Mouse (Mus musculus) spleen, postnatal 14 days (tissue): ENCODE measurements around the gene Pard3.

Experiments used
- DNase-seq, 2 experiments: peaks; one replicate each; pipeline ENCODE4 v3.0.0; 2021 to 2022; ENCODE audit warnings: low spot score in 2 of 2

The Pard3 gene

DNA sequence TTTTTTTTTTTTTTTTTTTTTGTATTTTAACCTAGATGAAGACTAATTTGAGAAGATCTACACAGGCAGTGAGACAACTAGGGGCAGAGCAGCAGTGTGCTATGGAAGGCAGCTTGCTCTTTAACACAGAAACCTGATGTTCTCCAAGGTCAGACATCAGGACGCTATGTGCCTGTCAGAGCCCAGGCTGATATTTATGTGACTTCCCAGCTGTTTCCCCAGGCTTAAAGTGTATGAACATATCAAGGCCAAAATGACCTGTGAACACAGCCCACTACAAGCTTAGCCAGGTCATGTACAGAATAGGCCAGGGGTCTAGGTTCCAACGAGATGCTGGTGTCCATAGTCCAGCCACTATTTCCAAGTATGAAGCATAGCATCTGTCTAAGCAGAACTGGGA lies 482.5 kb downstream of the Pard3 start:
- DNase-seq: no peak

- DNase-seq: no peak
These were observed 487.2 kb downstream of the Pard3 start for GRCm38 (mm10) chr8:127550928-127551327.

DNA sequence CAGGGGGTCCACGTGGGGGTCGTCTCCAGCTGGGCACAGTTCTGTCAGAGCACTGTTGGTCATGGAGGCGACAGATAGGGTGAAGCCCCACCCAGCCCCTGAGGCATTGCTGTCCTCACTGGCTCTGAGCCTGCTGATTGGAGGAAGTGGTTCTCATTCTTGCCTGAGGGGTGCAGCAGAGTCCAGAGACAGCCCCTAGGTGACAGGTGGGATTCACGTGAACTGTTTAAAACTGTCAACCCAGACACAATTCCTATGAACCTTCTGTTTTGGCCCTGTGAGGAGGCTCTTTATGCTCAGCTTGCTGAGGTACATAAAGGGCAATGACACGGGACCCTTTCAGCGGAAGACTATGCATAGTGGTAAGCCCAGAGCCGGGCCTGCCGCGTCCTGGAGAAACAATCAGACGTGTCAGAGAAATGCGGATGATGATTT lies 488.5 kb downstream of the Pard3 start:
- DNase-seq: no peak

DNA sequence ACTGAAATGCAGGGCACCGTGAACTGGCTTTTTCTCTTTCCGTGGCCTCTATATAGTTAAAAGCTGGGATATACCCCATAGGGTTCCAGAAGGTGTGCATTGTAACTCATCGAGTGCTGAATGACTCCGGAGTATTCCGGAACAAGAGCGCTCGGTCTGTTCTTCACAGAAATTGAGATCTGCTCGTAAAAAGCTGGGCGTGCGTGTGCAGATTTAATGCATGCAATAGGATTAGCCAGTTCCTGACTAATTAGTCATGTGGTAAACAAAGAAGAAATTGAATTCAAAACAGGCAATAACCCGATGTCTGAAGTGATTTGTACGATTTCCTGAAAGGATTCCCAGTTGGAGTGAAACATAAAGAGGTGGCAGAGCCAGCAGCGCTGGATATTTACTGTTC lies 489.1 kb downstream of the Pard3 start:
- DNase-seq: no peak

- DNase-seq: no peak
These were observed 489.9 kb downstream of the Pard3 start for GRCm38 (mm10) chr8:127553582-127553981.

DNA sequence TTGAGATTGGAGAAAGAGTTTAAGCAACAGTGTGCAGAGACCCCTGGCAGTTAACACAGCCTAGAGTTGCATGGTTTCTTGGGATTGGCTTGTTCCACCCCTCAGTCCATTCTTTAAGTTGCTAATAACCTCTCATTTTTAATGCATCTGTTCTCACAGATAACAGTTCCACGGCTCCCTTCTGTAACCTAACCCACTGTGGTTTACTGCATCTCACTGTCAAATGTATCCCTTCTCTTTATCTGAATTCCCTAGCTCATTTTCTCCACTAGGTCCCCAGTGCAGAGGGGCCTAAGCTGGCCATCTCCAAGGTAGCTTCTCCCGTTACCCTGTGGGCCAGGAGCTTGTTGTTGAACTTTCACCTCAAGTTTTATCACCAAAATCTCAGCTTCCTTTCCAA lies 492.1 kb downstream of the Pard3 start:
- DNase-seq: no peak

GRCm38 (mm10) chr8:127556964-127557363 lies 493.3 kb downstream of the Pard3 start:
- no peak for DNase-seq

DNA sequence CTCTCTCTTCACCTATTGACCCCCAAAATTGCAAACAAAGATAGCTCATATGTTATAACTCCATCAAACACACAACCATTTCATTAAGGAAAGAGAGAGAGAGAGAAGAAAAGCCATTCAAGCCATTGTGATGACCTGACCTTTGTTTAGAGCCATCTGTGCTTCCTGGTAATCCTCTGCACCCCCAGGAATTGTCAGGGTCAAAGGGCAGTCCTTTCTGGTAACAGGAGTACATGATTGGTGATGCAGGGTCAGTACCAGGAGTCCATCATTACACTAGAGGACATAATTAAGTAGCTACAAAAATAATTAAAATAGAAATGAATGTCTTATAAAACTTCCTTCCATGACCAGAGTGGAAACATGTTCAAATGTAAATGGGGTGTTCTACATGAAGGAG lies 493.9 kb downstream of the Pard3 start:
- no peak for DNase-seq

- DNase-seq: no peak
These were observed 499.9 kb downstream of the Pard3 start for GRCm38 (mm10) chr8:127563634-127564033.

DNA sequence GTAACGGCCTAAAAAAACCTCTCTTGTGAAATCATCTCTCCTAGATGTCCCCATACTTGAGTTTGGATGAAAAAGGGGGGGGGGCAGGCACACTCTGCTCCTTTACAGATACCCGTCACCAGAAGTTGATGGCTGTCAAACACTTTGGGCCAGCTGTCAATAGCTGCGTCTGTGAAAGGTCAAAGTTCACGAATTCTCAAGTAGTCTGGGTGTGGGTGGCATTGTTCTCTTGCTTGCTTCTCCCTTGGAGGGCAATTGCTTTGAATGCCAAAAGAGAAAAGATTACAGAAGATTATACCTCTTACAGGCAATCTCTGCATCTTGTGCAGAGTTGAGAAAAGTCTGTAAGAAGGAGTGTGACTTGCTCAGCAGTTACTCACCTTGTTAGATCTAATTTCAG lies 500.7 kb downstream of the Pard3 start:
- DNase-seq: no peak

- DNase-seq: no peak
These were observed 505.5 kb downstream of the Pard3 start for GRCm38 (mm10) chr8:127569212-127569611.

DNA sequence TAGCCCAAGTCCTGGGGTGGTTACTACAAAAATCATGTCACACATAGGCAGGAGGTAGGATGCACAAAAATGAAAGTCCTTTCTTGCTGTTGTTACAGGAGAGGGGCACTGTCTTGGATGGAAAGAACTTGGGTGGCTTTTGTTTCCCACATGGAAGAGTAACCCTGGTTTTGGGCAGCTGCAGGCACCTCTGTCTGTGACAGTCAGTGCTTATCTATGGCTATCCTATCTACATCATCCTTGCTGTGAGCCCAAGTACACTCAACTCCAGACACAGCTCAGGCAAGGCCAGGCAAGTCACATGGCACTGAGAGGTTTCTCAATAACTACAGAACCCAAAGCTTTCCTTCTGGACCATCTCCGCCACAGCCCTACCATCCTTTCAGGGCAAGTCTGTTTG lies 506.8 kb downstream of the Pard3 start:
- no peak for DNase-seq

DNA sequence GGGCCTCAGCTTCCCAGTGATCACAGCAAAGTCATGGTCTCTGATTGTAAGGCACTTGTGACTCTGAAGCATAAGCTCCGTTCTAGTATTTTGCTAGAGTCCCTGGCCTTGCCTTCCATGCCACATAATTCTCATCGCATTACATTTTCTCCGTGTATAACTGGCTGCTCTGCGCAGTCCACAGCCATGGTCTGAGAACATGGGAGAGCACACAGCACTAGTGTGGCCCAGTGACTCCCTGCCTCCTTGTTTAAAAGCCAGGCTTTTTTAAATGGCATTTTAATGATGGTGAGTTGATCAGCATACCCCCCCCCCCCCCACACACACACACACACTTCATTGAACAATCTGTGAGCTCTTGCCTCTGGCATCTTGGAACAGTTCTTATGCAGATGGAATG lies 508.8 kb downstream of the Pard3 start:
- no peak for DNase-seq

DNA sequence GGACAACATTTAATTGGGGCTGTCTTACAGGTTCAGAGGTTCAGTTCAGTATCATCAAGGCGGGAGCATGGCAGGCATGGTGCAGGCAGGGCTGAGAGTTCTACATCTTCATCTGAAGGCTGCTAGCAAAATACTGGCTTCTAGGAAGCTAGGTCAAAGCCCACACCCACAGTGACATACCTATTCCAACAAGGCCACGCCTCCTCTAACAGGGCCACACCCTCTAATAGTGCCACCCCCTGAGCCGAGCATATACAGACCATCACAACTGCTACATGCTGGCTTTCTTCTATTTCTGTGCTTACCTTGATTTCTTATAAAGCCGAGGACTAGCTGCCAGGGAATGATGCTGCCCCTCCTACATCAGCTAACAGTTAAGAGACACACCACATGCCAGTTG lies 513.0 kb downstream of the Pard3 start:
- no peak for DNase-seq

DNA sequence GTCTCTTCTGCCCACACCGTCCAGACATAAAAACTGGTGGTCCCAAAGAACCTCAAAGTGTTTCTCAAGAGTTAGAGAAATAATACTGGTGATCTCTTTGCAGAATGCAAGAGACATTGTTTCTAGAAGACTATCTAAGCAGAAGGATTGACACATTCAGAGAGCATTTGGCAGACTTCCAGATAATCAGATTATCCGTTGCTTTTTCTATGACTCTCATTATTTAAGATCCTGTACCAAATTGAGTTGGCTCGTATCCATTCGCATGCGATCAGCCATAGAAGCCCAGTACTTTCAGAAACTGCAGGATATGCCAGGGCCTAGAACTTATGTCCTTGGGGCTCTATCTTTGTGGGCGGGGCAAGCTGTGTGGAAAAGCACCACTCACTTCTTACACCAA lies 514.0 kb downstream of the Pard3 start:
- no peak for DNase-seq

- no peak for DNase-seq
These were observed 515.7 kb downstream of the Pard3 start for GRCm38 (mm10) chr8:127579436-127579835.

DNA sequence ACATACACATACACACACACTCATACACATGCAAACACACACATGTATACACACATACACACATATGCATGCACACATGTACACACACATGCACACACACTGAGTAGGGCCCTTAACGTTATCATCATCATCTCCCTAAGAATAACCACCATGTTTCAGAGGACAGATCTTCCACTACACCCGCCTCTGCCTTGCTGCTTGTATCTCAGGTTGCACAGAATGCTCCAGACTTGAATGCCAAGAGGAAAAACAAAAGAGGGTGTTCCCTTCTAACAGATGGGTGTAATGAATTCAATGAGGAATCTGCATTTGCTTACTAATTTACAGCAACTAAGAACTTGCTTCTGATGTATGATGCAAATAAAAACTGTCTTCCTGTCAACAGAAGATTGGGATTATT lies 519.7 kb downstream of the Pard3 start:
- no peak for DNase-seq

- DNase-seq: no peak
These were observed 521.9 kb downstream of the Pard3 start for GRCm38 (mm10) chr8:127585618-127586017.

GRCm38 (mm10) chr8:127586681-127587080 lies 523.0 kb downstream of the Pard3 start:
- DNase-seq: no peak

DNA sequence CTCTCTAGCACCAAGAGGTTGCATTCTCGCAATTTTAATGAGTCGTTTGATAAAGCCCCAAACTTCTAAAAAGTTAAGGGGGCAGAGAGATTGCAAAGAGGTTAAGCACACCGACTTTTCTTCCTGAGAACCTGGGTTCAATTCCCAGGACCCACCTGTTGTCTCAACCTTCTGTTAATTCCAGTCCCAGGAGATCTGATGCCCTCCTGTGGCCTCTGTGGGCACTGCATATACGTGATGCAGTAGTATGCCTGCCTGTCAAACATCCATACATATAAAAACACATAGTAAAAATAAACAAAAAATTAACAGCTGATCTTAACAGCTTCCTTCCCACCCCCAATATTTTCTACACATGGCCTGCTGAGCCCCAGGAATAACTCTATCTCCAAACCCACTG lies 524.6 kb downstream of the Pard3 start:
- DNase-seq: peak in 1 of 2 experiments; percentile 10

GRCm38 (mm10) chr8:127589291-127589690 lies 525.6 kb downstream of the Pard3 start:
- DNase-seq: peak in 1 of 2 experiments; percentile 41

GRCm38 (mm10) chr8:127590674-127591186 lies 527.0 kb downstream of the Pard3 start:
- DNase-seq: no peak

DNA sequence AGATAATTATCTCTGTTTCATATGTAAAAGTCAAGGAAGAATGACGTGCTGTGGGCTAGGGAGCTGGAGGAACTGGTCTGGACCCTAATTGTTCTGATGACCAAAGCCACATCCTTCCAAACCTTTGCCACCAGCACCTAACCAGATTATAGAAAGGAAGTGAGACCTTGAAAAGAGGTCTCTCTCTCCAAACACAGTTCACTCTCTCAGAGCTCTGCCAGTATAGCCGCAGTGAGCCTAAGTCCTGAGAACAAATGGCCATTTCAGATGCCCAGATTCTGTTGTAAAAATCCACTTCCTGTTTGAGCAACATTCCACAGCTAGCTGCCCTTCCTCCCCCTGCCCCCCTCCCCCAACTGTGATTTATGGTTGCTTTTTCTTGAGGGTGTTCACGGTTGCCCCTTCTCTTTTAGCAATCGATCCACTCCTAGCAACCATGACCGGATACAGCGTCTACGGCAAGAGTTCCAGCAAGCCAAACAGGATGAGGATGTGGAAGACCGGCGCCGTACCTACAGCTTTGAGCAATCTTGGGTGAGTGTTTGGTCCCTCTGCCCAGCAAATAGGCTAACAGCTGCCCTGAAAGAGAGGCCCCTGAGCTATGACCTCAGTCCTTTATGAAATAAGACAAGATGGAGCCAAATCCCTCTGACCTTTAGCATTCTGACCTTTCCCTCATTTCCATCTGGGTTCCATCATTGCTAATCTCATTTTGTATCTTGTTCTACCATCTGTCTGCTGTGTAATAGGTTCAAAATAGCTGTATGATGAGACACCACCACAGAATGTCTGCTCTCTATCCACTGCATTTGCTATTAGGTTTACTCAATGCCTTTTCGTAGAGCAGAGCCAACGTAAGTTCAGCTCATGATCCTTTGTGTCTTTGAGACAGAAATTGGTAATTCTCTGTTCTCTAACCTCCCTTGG lies 529.2 kb downstream of the Pard3 start:
- DNase-seq: no peak
